Mouse (Mus musculus): Measurements from ENCODE around the gene Slc38a9. TPM values are rescaled to one million over a fixed set of nuclear protein-coding genes. Genes with fewer than 3 reads are reported as not detected.
A peak's percentile ranks its signal among the peaks of the same experiment; 100 is the strongest.

Slc38a9 gene
- polyA plus RNA-seq, 2 experiments = 9.2 to 10.9 TPM

GRCm38 (mm10) chr13:112666433-112667024, 6.0 kb downstream of the Slc38a9 start:
- DNase-seq (ENCODE audit: low read depth in 3 of 3, low spot score in 3 of 3) = no peak
- WGBS (ENCODE audit: insufficient replicate concordance) = 74% methylated on average over 10 of the region's 10 CpGs
- no peak overlapping the region for H3K9ac ChIP-seq (replicated peaks)
- peaks cover 0 to 2% of the 10 kb centered on the region in 2 experiments; a peak in 1 of 4 replicates for H3K4me1 ChIP-seq (replicated peaks; ENCODE audit: control insufficient read depth in 2 of 2, insufficient read depth in 2 of 2, low read length in 1 of 2)
- TF ChIP-seq EP300 (IDR thresholded peaks at IDR 0.05; ENCODE audit: low read depth) = no peak
- no peak for TF ChIP-seq CTCF (IDR thresholded peaks at IDR 0.05; ENCODE audit: low read depth)
- H3K36me3 ChIP-seq (replicated peaks; ENCODE audit: control insufficient read depth, insufficient read depth, low read depth) = peaks cover 13% of the 10 kb centered on the region
- no peak overlapping the region for H3K4me2 ChIP-seq (ENCODE audit: low read depth)
- no peak overlapping the region for H3K27ac ChIP-seq
- H3K4me3 ChIP-seq (ENCODE audit: insufficient read depth in 1 of 2, low read depth in 2 of 2, low read length in 2 of 2) = no peak overlapping the region
- H3K9me3 ChIP-seq (ENCODE audit: control insufficient read depth, low read length) = no peaks in the 10 kb centered on the region
- no peak for ATAC-seq (ENCODE audit: insufficient read depth)
- no peaks in the 10 kb centered on the region for H3K27me3 ChIP-seq (ENCODE audit: control insufficient read depth, insufficient read depth, low read length)

GRCm38 (mm10) chr13:112667215-112667614, 6.7 kb downstream of the Slc38a9 start:
- WGBS (ENCODE audit: insufficient replicate concordance) = 70% methylated on average over 9 of the region's 9 CpGs
- Histone ChIP-seq H3K4me3 (ENCODE audit: insufficient read depth in 1 of 2, low read depth in 2 of 2, low read length in 2 of 2) (no peak overlapping the region), H3K4me1 (replicated peaks; ENCODE audit: control insufficient read depth in 2 of 2, insufficient read depth in 2 of 2, low read length in 1 of 2) (peaks cover 0 to 3% of the 10 kb centered on the region in 2 experiments; a peak in 3 of 4 replicates), H3K9ac (replicated peaks) (no peak overlapping the region), H3K27ac (no peak overlapping the region), H3K9me3 (ENCODE audit: control insufficient read depth, low read length) (no peaks in the 10 kb centered on the region), H3K27me3 (ENCODE audit: control insufficient read depth, insufficient read depth, low read length) (no peaks in the 10 kb centered on the region), H3K36me3 (replicated peaks; ENCODE audit: control insufficient read depth, insufficient read depth, low read depth) (peaks cover 13% of the 10 kb centered on the region), H3K4me2 (ENCODE audit: low read depth) (no peak overlapping the region)
- DNase-seq (ENCODE audit: low read depth in 3 of 3, low spot score in 3 of 3) (no peak), ATAC-seq (ENCODE audit: insufficient read depth) (no peak)
- no peak for TF ChIP-seq CTCF (IDR thresholded peaks at IDR 0.05; ENCODE audit: low read depth)
- TF ChIP-seq EP300 (IDR thresholded peaks at IDR 0.05; ENCODE audit: low read depth) = no peak

GRCm38 (mm10) chr13:112671708-112672107, 11.2 kb downstream of the Slc38a9 start:
- Histone ChIP-seq H3K9ac (replicated peaks) (no peak overlapping the region), H3K9me3 (ENCODE audit: control insufficient read depth, low read length) (no peaks in the 10 kb centered on the region), H3K4me3 (ENCODE audit: insufficient read depth in 1 of 2, low read depth in 2 of 2, low read length in 2 of 2) (no peak overlapping the region), H3K27ac (no peak overlapping the region), H3K36me3 (replicated peaks; ENCODE audit: control insufficient read depth, insufficient read depth, low read depth) (peaks cover 15% of the 10 kb centered on the region), H3K27me3 (ENCODE audit: control insufficient read depth, insufficient read depth, low read length) (no peaks in the 10 kb centered on the region), H3K4me2 (ENCODE audit: low read depth) (no peak overlapping the region), H3K4me1 (replicated peaks; ENCODE audit: control insufficient read depth in 2 of 2, insufficient read depth in 2 of 2, low read length in 1 of 2) (peaks cover 0 to 11% of the 10 kb centered on the region in 2 experiments; a peak in 3 of 4 replicates)
- TF ChIP-seq CTCF (IDR thresholded peaks at IDR 0.05; ENCODE audit: low read depth) (peak; percentile 54), EP300 (IDR thresholded peaks at IDR 0.05; ENCODE audit: low read depth) (no peak)
- ATAC-seq (ENCODE audit: insufficient read depth) (no peak; the same call in 1 of the 2 replicates), DNase-seq (ENCODE audit: low read depth in 3 of 3, low spot score in 3 of 3) (no peak)
- WGBS (ENCODE audit: insufficient replicate concordance) = 63% methylated on average over 13 of the region's 13 CpGs

GRCm38 (mm10) chr13:112672797-112673196, 12.2 kb downstream of the Slc38a9 start:
- H3K4me1 ChIP-seq (replicated peaks; ENCODE audit: control insufficient read depth in 2 of 2, insufficient read depth in 2 of 2, low read length in 1 of 2) = peaks cover 0 to 11% of the 10 kb centered on the region in 2 experiments; a peak in 3 of 4 replicates
- no peak for DNase-seq (ENCODE audit: low read depth in 3 of 3, low spot score in 3 of 3)
- H3K4me3 ChIP-seq (ENCODE audit: insufficient read depth in 1 of 2, low read depth in 2 of 2, low read length in 2 of 2) = no peak overlapping the region
- H3K36me3 ChIP-seq (replicated peaks; ENCODE audit: control insufficient read depth, insufficient read depth, low read depth) = peaks cover 15% of the 10 kb centered on the region
- TF ChIP-seq EP300 (IDR thresholded peaks at IDR 0.05; ENCODE audit: low read depth) = peak; percentile 52
- no peak for TF ChIP-seq CTCF (IDR thresholded peaks at IDR 0.05; ENCODE audit: low read depth)
- H3K4me2 ChIP-seq (ENCODE audit: low read depth) = no peak overlapping the region
- no peak overlapping the region for H3K27ac ChIP-seq
- ATAC-seq (ENCODE audit: insufficient read depth) = peak; percentile 73
- no peaks in the 10 kb centered on the region for H3K9me3 ChIP-seq (ENCODE audit: control insufficient read depth, low read length)
- no peaks in the 10 kb centered on the region for H3K27me3 ChIP-seq (ENCODE audit: control insufficient read depth, insufficient read depth, low read length)
- WGBS (ENCODE audit: insufficient replicate concordance) = 19% methylated on average over 6 of the region's 6 CpGs
- no peak overlapping the region for H3K9ac ChIP-seq (replicated peaks)

- Histone ChIP-seq H3K9me3 (ENCODE audit: control insufficient read depth, low read length) (no peaks in the 10 kb centered on the region), H3K9ac (replicated peaks) (0 out of 2 replicates have a peak overlapping the region, but pooled peaks have one; percentile 16), H3K27me3 (ENCODE audit: control insufficient read depth, insufficient read depth, low read length) (no peaks in the 10 kb centered on the region), H3K27ac (no peak overlapping the region), H3K4me1 (replicated peaks; ENCODE audit: control insufficient read depth in 2 of 2, insufficient read depth in 2 of 2, low read length in 1 of 2) (peaks cover 0 to 11% of the 10 kb centered on the region in 2 experiments; a peak in 3 of 4 replicates), H3K4me3 (ENCODE audit: insufficient read depth in 1 of 2, low read depth in 2 of 2, low read length in 2 of 2) (no peak overlapping the region), H3K4me2 (ENCODE audit: low read depth) (no peak overlapping the region), H3K36me3 (replicated peaks; ENCODE audit: control insufficient read depth, insufficient read depth, low read depth) (peaks cover 15% of the 10 kb centered on the region)
- DNase-seq (ENCODE audit: low read depth in 3 of 3, low spot score in 3 of 3) (peak; percentile 50 to 67 (median 55)), ATAC-seq (ENCODE audit: insufficient read depth) (peak; percentile 62)
- WGBS (ENCODE audit: insufficient replicate concordance) = 16% methylated on average over 9 of the region's 9 CpGs
- no peak for TF ChIP-seq EP300 (IDR thresholded peaks at IDR 0.05; ENCODE audit: low read depth)
- TF ChIP-seq CTCF (IDR thresholded peaks at IDR 0.05; ENCODE audit: low read depth) = peak; percentile 91
Measured at GRCm38 (mm10) chr13:112673899-112674447, 13.4 kb downstream of the Slc38a9 start.

Data from liver, embryonic 14.5 days (tissue).